Mouse (Mus musculus) ES-E14 (cell line): ENCODE measurements around the gene Rdh1.

Experiments used
- CHD2 ChIP-seq: IDR thresholded peaks from 2 replicates; pipeline ENCODE4 v1.6.1; 2014; ENCODE audit warnings: mild to moderate bottlenecking, low read depth, low read length, inconsistent platforms
- HCFC1 ChIP-seq: IDR thresholded peaks from 2 replicates; pipeline ENCODE4 v1.6.1; 2012; ENCODE audit warnings: low read length, inconsistent platforms, borderline replicate concordance; ENCODE audit not compliant: insufficient read depth
- MAFK ChIP-seq: IDR thresholded peaks from 2 replicates; pipeline ENCODE4 v1.6.1; 2014; ENCODE audit warnings: mild to moderate bottlenecking, low read depth, low read length, inconsistent platforms; ENCODE audit not compliant: insufficient read depth
- ZC3H11A ChIP-seq: IDR thresholded peaks from 2 replicates; pipeline ENCODE4 v1.6.1; 2012; ENCODE audit warnings: low read depth, mild to moderate bottlenecking, inconsistent platforms, low read length, borderline replicate concordance
- ZNF384 ChIP-seq: IDR thresholded peaks from 2 replicates; pipeline ENCODE4 v1.6.1; 2012; ENCODE audit warnings: low read depth, low read length, inconsistent platforms

DNA sequence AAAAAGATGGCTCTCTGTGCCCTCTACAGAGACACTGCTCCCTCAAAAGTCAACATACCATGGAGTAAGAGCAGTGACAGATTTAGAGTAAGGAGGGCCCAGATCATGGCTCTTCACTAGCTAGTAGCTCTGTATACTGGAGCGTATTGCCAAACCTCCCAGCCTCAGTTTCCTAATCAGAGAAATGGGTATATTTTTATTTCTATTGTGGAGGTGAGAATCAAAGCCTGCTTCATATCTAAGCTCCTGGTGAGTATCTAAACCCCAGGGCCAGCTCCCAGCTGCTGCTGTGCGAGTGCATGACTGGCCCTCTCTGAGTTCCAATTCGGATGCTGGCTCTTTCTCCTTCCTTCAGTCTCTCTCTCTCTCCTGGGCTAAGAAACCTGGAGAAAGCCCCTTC lies 35.3 kb upstream of the Rdh1 start, which contains the start of gene Tac2:
- TF ChIP-seq MAFK, result no peak
- TF ChIP-seq ZC3H11A, result no peak
- no peak for TF ChIP-seq HCFC1
- no peak for TF ChIP-seq CHD2
- TF ChIP-seq ZNF384, result no peak
